Mouse (Mus musculus) embryonic fibroblast, embryonic 13.5 days (primary cell): ENCODE data around the gene Optn.

Experiments used
- CTCF ChIP-seq: IDR thresholded peaks from 2 replicates; pipeline ENCODE4 v1.5.1; 2011; ENCODE audit warnings: mild to moderate bottlenecking, control low read depth, low read length, moderate library complexity, borderline replicate concordance; ENCODE audit not compliant: insufficient read depth
- POLR2A ChIP-seq: IDR thresholded peaks from 2 replicates; pipeline ENCODE4 v1.6.1; 2011; ENCODE audit warnings: low read depth, mild to moderate bottlenecking, control low read depth, low read length, moderate library complexity

- TF ChIP-seq POLR2A = no peak
- TF ChIP-seq CTCF = no peak
Observed at GRCm38 (mm10) chr2:5077490-5077889, 13.6 kb upstream of the Optn start.
